Mouse (Mus musculus) left cerebral cortex, adult 6 months (tissue): ENCODE results near the gene Olfr295. TPM values are rescaled to one million over a fixed set of nuclear protein-coding genes. Genes with fewer than 3 reads are reported as not detected.

Source experiments
- long read RNA-seq, 2 experiments: library from polyadenylated mRNA; unstranded; transcript quantifications; one replicate each; pipeline ENCODE4 v2.0.0; 2019 to 2020
- polyA plus RNA-seq: library from polyadenylated mRNA; unstranded; fragments of <200 nt; fragmentation: Nextera tagmentation; gene quantifications from 2 replicates; pipeline ENCODE4 v1.2.3, GENCODE M21; 2021

The Olfr295 gene
- not detected in 2 replicates for polyA plus RNA-seq
- long read RNA-seq, experiment 1, result 0 reads
- long read RNA-seq, experiment 2, result 0 reads

GRCm38 (mm10) chr7:86583562-86583961, at the start of gene Olfr295:
TSS of gene Olfr295 (plus strand) at chr7:86583862.

GRCm38 (mm10) chr7:86616543-86616942, 32.9 kb downstream of the Olfr295 start, which contains the start of gene Olfr294:
TSS of gene Olfr294 (minus strand) at chr7:86616643.

Other genes with a start within 250 kb of the Olfr295 start
- not detected in 2 replicates for gene Olfr307, start 246.3 kb upstream of the Olfr295 start, polyA plus RNA-seq
- not detected in 2 replicates for gene Olfr305, start 216.9 kb upstream of the Olfr295 start, polyA plus RNA-seq
- not detected in 2 replicates for gene Olfr304, start 197.2 kb upstream of the Olfr295 start, polyA plus RNA-seq
- gene Olfr303, start 186.1 kb upstream of the Olfr295 start, polyA plus RNA-seq, result not detected in 2 replicates
- not detected in 2 replicates for gene Olfr301, start 180.0 kb upstream of the Olfr295 start, polyA plus RNA-seq
- gene Olfr299, start 123.9 kb upstream of the Olfr295 start, polyA plus RNA-seq, result not detected in 2 replicates
- gene Olfr298, start 91.4 kb upstream of the Olfr295 start, polyA plus RNA-seq, result not detected in 2 replicates
- not detected in 2 replicates for gene Olfr297, start 63.9 kb upstream of the Olfr295 start, polyA plus RNA-seq
- not detected in 2 replicates for gene Olfr294, start 32.8 kb downstream of the Olfr295 start, polyA plus RNA-seq
- gene Olfr293, start 65.2 kb downstream of the Olfr295 start, polyA plus RNA-seq, result not detected in 2 replicates
- not detected in 2 replicates for gene Olfr292, start 104.5 kb downstream of the Olfr295 start, polyA plus RNA-seq
- 2.2 and 3.0 TPM in 2 replicates for gene Folh1, start 192.1 kb downstream of the Olfr295 start, polyA plus RNA-seq
- not detected in 2 replicates for gene Vmn2r77, start 211.2 kb downstream of the Olfr295 start, polyA plus RNA-seq